Mouse (Mus musculus): ENCODE data around the gene Vmn1r121. TPM values are rescaled to one million over a fixed set of nuclear protein-coding genes. Genes with fewer than 3 reads are reported as not detected.
"Not testable (repeated sequence)": the region's sequence is repeated elsewhere in the genome, so short reads cannot be mapped to it uniquely, and the experiment has no call there.

The Vmn1r121 gene
- polyA plus RNA-seq (2015; fragmentation: Nextera tagmentation; extraction: Ambion mirVana) = not detected in 2 replicates

DNA sequence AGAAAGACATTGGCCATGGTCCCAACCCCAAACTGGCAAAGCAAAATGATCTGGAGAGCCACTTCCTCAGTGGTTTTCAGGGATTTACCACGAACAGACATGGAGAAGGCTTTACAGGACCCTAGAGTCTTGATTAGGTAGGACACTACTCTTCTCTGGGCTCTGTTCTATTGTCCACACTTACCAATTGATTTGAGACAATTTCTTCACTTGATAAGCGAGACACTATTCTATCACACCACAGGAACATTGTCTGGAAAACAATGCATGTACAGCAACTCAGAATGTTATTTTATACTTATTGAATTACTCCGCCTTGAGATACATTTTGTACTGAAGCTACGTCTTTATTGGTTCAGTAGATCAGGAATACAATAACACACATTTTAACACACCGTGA is at the start of gene Vmn1r121:
TSS of gene Vmn1r121 (minus strand) at position 101 of the 400 bp plus-strand sequence.
- H3K4me3 ChIP-seq (ENCODE audit: low read length); H3K36me3 ChIP-seq (ENCODE audit: control insufficient read depth, insufficient read depth, low read length); ATAC-seq (ENCODE audit: low read depth); H3K27me3 ChIP-seq (ENCODE audit: control insufficient read depth, insufficient read depth, low read depth, low read length); H3K9ac ChIP-seq (ENCODE audit: low read length); H3K4me2 ChIP-seq (ENCODE audit: low read depth, low read length); H3K9me3 ChIP-seq (ENCODE audit: control insufficient read depth, low read length); H3K4me1 ChIP-seq (replicated peaks; ENCODE audit: control insufficient read depth, insufficient read depth, low read length); H3K27ac ChIP-seq (ENCODE audit: low read length): not testable (repeated sequence)
- 60% methylated on average over 4 of the region's 5 CpGs for WGBS

DNA sequence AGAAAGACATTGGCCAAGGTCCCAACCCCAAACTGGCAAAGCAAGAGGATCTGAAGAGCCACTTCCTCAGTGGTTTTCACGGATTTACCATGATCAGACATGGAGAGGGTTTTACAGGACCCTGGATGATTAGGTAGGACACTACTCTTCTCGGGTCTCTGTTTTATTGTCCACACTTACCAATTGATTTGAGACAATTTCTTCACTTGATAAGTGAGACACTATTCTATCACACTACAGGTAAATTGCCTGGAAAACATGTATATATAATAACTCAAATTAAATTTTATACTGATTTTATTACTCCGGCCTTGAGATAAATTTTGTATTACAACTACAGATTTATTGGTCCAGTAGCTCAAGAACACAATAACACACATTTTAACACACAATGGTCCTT is 35.7 kb upstream of the Vmn1r121 start, which contains the start of gene Vmn1r122:
TSS of gene Vmn1r122 (minus strand) at position 101 of the 400 bp plus-strand sequence.
- not testable (repeated sequence) for H3K27ac ChIP-seq (ENCODE audit: low read length)

GRCm38 (mm10) chr7:21053684-21054083 is 44.6 kb downstream of the Vmn1r121 start, which contains the start of gene Vmn1r120:
Gene Vmn1r120 (minus strand): TSS chr7:21053784.
- WGBS = 83% methylated on average over 1 of the region's 1 CpGs
- H3K9ac ChIP-seq (ENCODE audit: low read length); ATAC-seq (ENCODE audit: low read depth): not testable (repeated sequence)

More for the DNA sequence above, 35.7 kb upstream of the Vmn1r121 start, which contains the start of gene Vmn1r122:
- H3K36me3 ChIP-seq (ENCODE audit: control insufficient read depth, insufficient read depth, low read length); H3K9me3 ChIP-seq (ENCODE audit: control insufficient read depth, low read length); ATAC-seq (ENCODE audit: low read depth); H3K4me2 ChIP-seq (ENCODE audit: low read depth, low read length); H3K4me1 ChIP-seq (replicated peaks; ENCODE audit: control insufficient read depth, insufficient read depth, low read length); H3K27me3 ChIP-seq (ENCODE audit: control insufficient read depth, insufficient read depth, low read depth, low read length); H3K9ac ChIP-seq (ENCODE audit: low read length); H3K4me3 ChIP-seq (ENCODE audit: low read length): not testable (repeated sequence)
- 42% methylated on average over 2 of the region's 3 CpGs for WGBS

More at GRCm38 (mm10) chr7:21053684-21054083, 44.6 kb downstream of the Vmn1r121 start, which contains the start of gene Vmn1r120:
- H3K27ac ChIP-seq (ENCODE audit: low read length); H3K9me3 ChIP-seq (ENCODE audit: control insufficient read depth, low read length); H3K4me1 ChIP-seq (replicated peaks; ENCODE audit: control insufficient read depth, insufficient read depth, low read length); H3K4me3 ChIP-seq (ENCODE audit: low read length); H3K4me2 ChIP-seq (ENCODE audit: low read depth, low read length); H3K36me3 ChIP-seq (ENCODE audit: control insufficient read depth, insufficient read depth, low read length); H3K27me3 ChIP-seq (ENCODE audit: control insufficient read depth, insufficient read depth, low read depth, low read length): not testable (repeated sequence)

Other genes with a start within 250 kb of the Vmn1r121 start
- not detected in 2 replicates for gene Vmn1r116, start 226.3 kb downstream of the Vmn1r121 start, polyA plus RNA-seq (2015; fragmentation: Nextera tagmentation; extraction: Ambion mirVana)
- not detected in 2 replicates for gene Vmn1r117, start 214.4 kb downstream of the Vmn1r121 start, polyA plus RNA-seq (2015; fragmentation: Nextera tagmentation; extraction: Ambion mirVana)
- not detected in 2 replicates for gene Vmn1r118, start 186.2 kb downstream of the Vmn1r121 start, polyA plus RNA-seq (2015; fragmentation: Nextera tagmentation; extraction: Ambion mirVana)
- not detected in 2 replicates for gene Vmn1r119, start 86.1 kb downstream of the Vmn1r121 start, polyA plus RNA-seq (2015; fragmentation: Nextera tagmentation; extraction: Ambion mirVana)
- not detected in 2 replicates for gene Vmn1r120, start 44.7 kb downstream of the Vmn1r121 start, polyA plus RNA-seq (2015; fragmentation: Nextera tagmentation; extraction: Ambion mirVana)
- gene Vmn1r122, start 35.6 kb upstream of the Vmn1r121 start, polyA plus RNA-seq (2015; fragmentation: Nextera tagmentation; extraction: Ambion mirVana) = not detected in 2 replicates
- not detected in 2 replicates for gene Vmn1r123, start 63.7 kb upstream of the Vmn1r121 start, polyA plus RNA-seq (2015; fragmentation: Nextera tagmentation; extraction: Ambion mirVana)
- gene Gm5157, start 91.9 kb upstream of the Vmn1r121 start, polyA plus RNA-seq (2015; fragmentation: Nextera tagmentation; extraction: Ambion mirVana) = not detected in 2 replicates
- gene Vmn1r124, start 162.1 kb upstream of the Vmn1r121 start, polyA plus RNA-seq (2015; fragmentation: Nextera tagmentation; extraction: Ambion mirVana) = not detected in 2 replicates
- not detected in 2 replicates for gene Vmn1r125, start 173.7 kb upstream of the Vmn1r121 start, polyA plus RNA-seq (2015; fragmentation: Nextera tagmentation; extraction: Ambion mirVana)
- not detected in 2 replicates for gene Vmn1r126, start 203.0 kb upstream of the Vmn1r121 start, polyA plus RNA-seq (2015; fragmentation: Nextera tagmentation; extraction: Ambion mirVana)
- not detected in 2 replicates for gene Vmn1r127, start 221.3 kb upstream of the Vmn1r121 start, polyA plus RNA-seq (2015; fragmentation: Nextera tagmentation; extraction: Ambion mirVana)

All from lung, embryonic 16.5 days (tissue).